In genomic region chr1:56183503-56184198, GRCm38 (mm10) we compare ENCODE assay signal across 18 mouse cellular contexts.
DNase-seq lines count a peak whose midpoint lies in the region; ATAC-seq and TF ChIP-seq lines count a peak whose summit lies in the region.
"Had no signal": no experiment of that assay in that cellular context is flagged by ENCODE, and none has a peak within 500 bp of the region (broad histone marks: within the 10 kb centered on the region; RNA-seq: fewer than 3 reads in every experiment).

No protein-coding gene starts in this region.

- TF ChIP-seq POLR2A in brain, embryonic 14.5 days (IDR thresholded peaks at IDR 0.05; ENCODE audit: borderline replicate concordance, extremely low read depth, insufficient read depth, insufficient read length, poor library complexity, severe bottlenecking): no peak

- TF ChIP-seq CTCF in left cerebral cortex, adult 2 months (IDR thresholded peaks at IDR 0.05): no peak
- no peak for TF ChIP-seq CTCF in brain, embryonic 14.5 days (IDR thresholded peaks at IDR 0.05; ENCODE audit: borderline replicate concordance, extremely low read depth, insufficient read depth, insufficient read length)

- no peak overlapping the region for H3K27ac ChIP-seq in heart, embryonic 16.5 days (ENCODE audit: low read length)
- no peak overlapping the region for H3K27ac ChIP-seq in left cerebral cortex, adult 2 months
- H3K27ac ChIP-seq: embryonic facial prominence, embryonic 10.5 days; forebrain, embryonic 12.5 days; heart, embryonic 10.5 days; midbrain, embryonic 13.5 days; neural tube, embryonic 13.5 days had no signal

- no peak; the same call in 1 of the 2 replicates for ATAC-seq in heart, embryonic 16.5 days (replicated peaks; ENCODE audit: extremely low read depth, insufficient read depth, low FRiP score)
- ATAC-seq: hindbrain, embryonic 16.5 days; midbrain, embryonic 13.5 days had no signal

- H3K4me1 ChIP-seq in heart, embryonic 16.5 days (ENCODE audit: control insufficient read depth, insufficient read depth, low read length): no peaks in the 10 kb centered on the region
- H3K4me1 ChIP-seq: embryonic facial prominence, embryonic 10.5 days; forebrain, embryonic 12.5 days; midbrain, embryonic 13.5 days; neural tube, embryonic 13.5 days had no signal

- H3K9ac ChIP-seq in heart, embryonic 16.5 days (ENCODE audit: low read length): no peak overlapping the region
- H3K9ac ChIP-seq: forebrain, embryonic 12.5 days; midbrain, embryonic 13.5 days; neural tube, embryonic 13.5 days had no signal

- 0 out of 2 replicates have a peak overlapping the region, but pooled peaks have one; percentile 32 for H3K4me2 ChIP-seq in heart, embryonic 16.5 days (ENCODE audit: low read depth, low read length)
- H3K4me2 ChIP-seq: forebrain, embryonic 12.5 days; midbrain, embryonic 13.5 days; neural tube, embryonic 13.5 days had no signal

- intact Hi-C loops in left cerebral cortex, postnatal 25 days (cut with DNase I): no loop called here
- intact Hi-C loops in left cerebral cortex, adult 2 months (cut with DNase I): no loop called here

- no peaks in the 10 kb centered on the region for H3K36me3 ChIP-seq in heart, embryonic 16.5 days (ENCODE audit: control insufficient read depth, insufficient read depth)
- H3K36me3 ChIP-seq: embryonic facial prominence, embryonic 10.5 days; forebrain, embryonic 12.5 days; heart, embryonic 10.5 days; midbrain, embryonic 13.5 days; neural tube, embryonic 13.5 days had no signal

- no peak overlapping the region for H3K4me3 ChIP-seq in heart, embryonic 16.5 days (ENCODE audit: low read length)
- no peak overlapping the region for H3K4me3 ChIP-seq in left cerebral cortex, adult 2 months
- H3K4me3 ChIP-seq: embryonic facial prominence, embryonic 10.5 days; forebrain, embryonic 12.5 days; heart, embryonic 10.5 days; midbrain, embryonic 13.5 days; neural tube, embryonic 13.5 days had no signal

- 45% methylated on average over 8 of the region's 8 CpGs for WGBS in heart, embryonic 16.5 days

- H3K9me3 ChIP-seq in heart, embryonic 16.5 days (replicated peaks; ENCODE audit: control insufficient read depth, low read length): no peaks in the 10 kb centered on the region
- H3K9me3 ChIP-seq: embryonic facial prominence, embryonic 10.5 days; forebrain, embryonic 12.5 days; heart, embryonic 10.5 days; midbrain, embryonic 13.5 days; neural tube, embryonic 13.5 days had no signal

- no peak for DNase-seq in heart, adult 18-20 months
- DNase-seq in left cerebral cortex, postnatal 25 days (ENCODE audit: low spot score in 2 of 2): peak; percentile 5 to 42
- no peak for DNase-seq in left cerebral cortex, adult 2 months (ENCODE audit: extremely low spot score in 1 of 2, low spot score in 2 of 2)
- peak; percentile 41 for DNase-seq in brain, adult 2 months (ENCODE audit: low read depth, low spot score)
- peak; percentile 38 for DNase-seq in brain, embryonic 14.5 days (ENCODE audit: low read depth)
- no peak for DNase-seq in neural tube, embryonic 10.5 days (ENCODE audit: extremely low spot score, low spot score)
- DNase-seq: cerebellum, adult 9-10 months; gastrocnemius, postnatal 36 days; kidney, adult 8-10 months; liver; lung, postnatal 10 days had no signal

- no peaks in the 10 kb centered on the region for H3K27me3 ChIP-seq in heart, embryonic 16.5 days (ENCODE audit: control insufficient read depth, insufficient read depth, low read length)
- H3K27me3 ChIP-seq: forebrain, embryonic 12.5 days; midbrain, embryonic 13.5 days; neural tube, embryonic 13.5 days had no signal

Comparison
In these comparisons a context has a peak if more than half of its experiments do, and no peak if none do; other contexts are left out.
1. DNase-seq: peak in left cerebral cortex, postnatal 25 days (2 of 2), brain, adult 2 months (single experiment) and brain, embryonic 14.5 days (single experiment); none in heart, adult 18-20 months (0 of 2), left cerebral cortex, adult 2 months (0 of 2) and neural tube, embryonic 10.5 days (single experiment).